Mouse (Mus musculus): Measurements from ENCODE around the gene Pycr1.
"Not testable (repeated sequence)": the region's sequence is repeated elsewhere in the genome, so short reads cannot be mapped to it uniquely, and the experiment has no call there.

Pycr1 gene

DNA sequence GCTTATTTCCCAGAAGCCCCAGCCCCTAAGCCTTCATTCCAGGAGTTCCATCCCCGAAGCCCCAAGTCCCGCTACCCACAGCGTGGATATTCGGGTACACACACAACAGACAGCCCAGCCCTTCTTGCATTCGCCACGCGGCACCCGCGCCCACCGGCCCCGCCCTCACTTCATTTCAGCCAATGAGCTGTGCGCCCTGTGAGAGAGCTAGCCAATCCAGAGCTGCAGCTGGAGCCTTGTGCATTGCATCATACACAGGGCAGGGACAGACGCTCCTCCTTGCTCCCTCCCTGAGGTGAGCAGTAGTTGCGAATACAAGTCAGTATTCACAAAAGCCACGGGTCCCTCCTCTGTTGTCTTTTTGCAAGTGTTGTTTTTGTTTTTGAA lies at the start of gene Pycr1:
Gene Pycr1, minus strand, starts transcription at position 169 of the 387 bp plus-strand sequence.
- peak; percentile 95 for DNase-seq (ENCODE audit: low read depth)

DNA sequence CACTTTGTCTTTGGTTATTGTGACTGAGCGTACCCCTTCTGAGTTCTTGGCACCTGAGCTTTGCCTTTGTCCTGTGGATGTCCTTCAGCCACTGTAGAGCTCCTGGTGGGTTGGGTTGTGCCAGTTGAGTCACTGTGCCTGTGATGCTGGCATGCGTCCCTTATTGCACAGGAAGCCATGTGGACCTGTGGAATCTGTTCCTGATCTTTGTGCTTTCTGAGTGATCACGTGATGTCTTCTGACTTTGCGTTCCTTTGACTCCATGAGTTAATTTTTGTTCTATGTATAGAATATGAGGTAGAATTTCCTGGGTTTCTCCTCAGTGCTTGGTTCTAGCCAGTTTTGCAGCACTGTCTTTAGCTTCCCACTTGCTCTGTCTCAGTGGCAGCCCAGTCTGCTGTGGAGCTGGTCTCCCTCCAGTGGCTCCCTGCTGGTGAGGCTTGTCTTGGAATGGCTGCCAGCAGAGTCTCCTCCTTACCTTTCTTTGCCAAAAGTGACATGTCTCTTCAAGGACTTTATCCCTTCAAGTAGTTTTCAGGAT lies 49.0 kb upstream of the Pycr1 start:
- no peak for DNase-seq (ENCODE audit: low read depth)

DNA sequence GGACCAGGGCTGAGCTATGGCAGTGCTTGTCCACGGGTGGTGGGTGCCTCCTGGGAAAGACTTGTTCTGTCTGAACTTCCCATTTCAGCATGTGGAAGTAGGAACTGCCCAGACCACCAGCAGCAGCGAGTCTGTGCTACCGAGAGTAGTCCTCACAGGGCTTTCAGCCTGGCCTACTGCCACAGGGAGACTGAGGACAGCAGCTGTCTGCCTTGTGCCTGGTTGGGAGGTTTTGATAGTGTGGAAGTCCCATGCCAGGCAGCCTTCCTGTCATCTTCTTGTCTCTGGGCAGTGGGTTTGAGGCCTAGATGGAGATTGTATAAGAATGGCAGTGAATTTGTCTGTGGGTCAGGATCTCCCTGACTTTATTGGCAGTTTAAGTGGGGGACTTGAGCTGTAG lies 45.8 kb upstream of the Pycr1 start:
- DNase-seq (ENCODE audit: low read depth): no peak

DNA sequence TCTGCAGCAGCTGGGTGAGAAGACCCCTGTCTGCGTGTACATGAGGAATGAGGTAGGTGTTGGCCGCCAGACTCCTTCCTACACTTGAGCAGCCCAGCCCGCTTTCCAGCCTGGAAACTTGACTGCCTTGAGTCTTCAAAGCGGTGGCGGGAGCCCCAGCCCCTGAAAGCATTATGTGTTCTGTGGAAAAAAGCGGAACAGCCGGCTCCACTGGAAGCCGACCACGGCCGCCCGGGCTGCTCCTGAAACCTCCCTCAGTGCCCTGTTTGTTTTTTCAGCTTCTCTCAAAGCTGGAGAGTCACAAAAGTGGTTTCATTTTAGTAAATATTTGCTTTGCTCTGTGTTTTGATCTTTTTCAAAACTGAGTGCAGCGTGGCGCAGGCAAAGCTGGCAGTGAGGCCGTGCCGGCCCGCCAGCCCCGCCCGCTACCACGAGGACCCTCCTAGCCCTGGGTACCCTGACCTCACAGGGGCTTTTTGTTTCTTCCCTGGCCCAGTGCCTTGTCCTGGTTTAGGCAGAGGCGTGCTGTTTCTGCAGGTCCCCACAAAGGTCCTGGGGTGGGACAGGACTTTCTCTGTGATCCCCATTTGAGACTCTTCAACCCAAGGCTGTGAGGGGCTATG lies 43.2 kb upstream of the Pycr1 start:
- no peak for DNase-seq (ENCODE audit: low read depth)

DNA sequence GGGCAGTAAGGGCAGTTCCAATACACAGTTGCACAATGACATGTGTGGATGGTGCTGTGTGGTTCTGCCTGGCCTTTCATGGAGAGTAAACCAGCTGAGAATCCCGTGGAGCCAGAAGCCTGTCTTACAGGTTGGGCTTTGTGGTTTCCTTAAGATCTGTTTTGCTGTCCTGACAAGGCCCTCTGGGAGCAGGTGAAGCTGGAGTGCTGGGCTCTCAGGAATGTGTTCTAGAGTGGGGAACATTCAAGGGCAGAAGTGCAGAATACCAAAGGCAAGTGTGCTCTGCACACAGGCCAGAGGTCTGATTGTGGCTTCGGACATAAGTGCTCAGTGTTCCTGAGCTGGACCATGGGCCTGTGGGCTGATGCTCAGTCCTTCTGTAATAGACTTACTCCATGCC lies 41.1 kb upstream of the Pycr1 start:
- DNase-seq (ENCODE audit: low read depth): no peak

DNA sequence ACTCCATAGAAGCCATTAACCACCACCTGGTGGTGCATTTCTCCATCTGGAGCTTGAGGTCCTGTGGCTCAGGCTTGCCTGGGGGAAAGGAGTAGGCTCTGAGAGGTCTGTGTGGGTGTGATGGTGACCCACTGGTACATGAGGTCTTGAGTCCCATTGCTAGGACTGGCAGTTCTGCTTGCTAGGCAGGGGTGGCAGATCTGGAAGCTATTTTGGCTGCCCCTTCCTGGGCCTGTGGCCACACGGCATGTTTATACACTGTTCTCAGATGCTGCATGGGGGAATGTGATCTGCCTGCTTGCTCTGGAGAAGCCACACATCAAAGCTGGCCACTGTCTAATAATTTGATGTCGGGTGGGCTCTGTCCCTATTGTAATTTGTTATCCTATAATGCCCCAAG lies 40.5 kb upstream of the Pycr1 start:
- no peak for DNase-seq (ENCODE audit: low read depth)

DNA sequence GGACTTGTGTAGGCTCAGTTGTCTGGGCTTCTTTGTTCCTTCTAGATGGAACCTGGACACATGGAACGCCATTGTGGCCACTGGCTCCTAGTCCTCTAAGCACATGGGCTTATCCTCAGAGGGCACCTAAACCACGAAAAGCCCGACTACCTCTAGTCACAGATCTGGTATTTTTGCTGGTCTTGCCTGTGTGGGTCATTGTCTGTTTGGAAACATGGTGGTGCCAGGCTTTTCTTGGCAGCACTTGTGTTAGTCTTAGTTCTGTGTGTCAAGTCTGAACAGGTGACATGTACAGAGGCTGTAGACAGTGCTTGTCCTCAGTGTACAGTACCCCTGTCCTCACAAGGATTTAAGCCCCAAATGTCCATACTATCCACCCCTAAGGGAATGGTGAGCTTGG lies 40.0 kb upstream of the Pycr1 start:
- DNase-seq (ENCODE audit: low read depth): no peak

DNA sequence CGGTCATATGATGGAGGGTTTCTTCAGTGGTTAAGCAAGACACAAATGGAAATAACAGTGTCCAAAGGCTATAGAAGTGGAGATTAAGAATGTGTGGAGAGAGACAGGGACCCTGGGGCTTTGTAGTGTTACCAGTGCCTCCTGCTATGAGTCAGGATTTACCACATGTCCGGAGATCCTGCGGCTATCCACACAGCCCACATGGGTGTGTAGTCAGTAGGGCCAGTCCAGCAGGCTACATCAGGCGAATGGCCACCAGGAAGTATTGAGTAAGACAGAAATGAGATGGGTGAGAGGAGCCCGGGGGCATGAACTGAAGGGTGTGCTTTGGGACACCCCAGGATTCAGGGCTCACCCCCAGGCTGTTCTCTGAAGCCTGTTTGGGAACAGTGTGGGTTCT lies 39.1 kb upstream of the Pycr1 start:
- DNase-seq (ENCODE audit: low read depth): peak; percentile 86

DNA sequence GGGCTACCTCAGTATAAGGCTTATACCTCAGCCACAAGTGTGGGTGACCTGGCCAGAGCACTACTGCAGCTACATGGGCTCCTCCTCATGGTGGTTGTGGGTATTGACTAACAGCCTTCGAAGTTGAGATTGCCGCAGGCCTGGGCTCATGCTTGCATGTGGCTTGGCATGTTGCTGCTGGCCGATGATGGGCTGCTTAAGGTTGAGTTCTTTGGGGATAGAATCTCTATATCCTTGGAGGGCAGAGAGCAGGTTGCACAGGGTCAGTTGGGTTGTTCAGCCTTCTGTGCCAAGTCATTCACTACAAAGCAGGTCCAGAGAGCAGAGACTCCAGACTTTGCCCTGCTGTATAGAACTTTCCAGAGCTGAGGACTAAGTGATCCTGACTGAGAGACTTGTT lies 36.3 kb upstream of the Pycr1 start:
- peak; percentile 66 for DNase-seq (ENCODE audit: low read depth)

DNA sequence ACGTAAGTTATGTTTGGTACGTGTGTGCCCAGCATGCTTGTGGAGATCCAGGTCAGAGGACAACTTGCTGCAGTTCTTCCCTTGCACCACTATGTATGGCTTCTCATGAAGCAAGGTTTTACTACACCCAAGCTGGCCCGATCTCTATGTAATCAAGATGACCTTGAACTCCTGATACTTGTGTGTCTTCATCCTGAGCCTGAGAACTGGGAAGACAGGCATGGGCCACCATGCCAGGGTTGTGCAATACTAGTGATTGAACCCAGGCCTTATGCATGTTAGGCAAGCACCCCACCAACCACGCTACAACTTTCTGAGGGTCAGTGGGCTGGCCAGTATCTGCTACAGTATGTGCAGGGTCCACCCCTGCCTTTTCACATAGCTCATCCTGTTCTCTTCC lies 33.4 kb upstream of the Pycr1 start:
- peak; percentile 76 for DNase-seq (ENCODE audit: low read depth)

DNA sequence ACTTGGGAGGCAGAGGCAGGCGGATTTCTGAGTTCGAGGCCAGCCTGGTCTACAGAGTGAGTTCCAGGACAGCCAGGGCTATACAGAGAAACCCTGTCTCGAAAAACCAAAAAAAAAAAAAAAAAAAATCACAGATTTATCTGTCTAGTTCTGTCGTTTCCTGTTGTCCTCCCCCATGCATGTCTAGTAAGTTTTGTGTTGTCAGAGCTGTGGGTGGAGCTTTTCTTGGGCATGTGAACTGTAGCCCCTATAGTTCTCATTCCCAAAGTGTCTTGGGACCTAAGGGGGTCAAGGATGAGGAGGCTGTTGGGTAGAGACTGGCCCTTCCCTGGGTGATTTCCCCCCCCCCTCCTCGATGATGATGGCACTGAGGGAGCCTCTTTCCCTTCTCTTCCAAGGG lies 32.3 kb upstream of the Pycr1 start:
- DNase-seq (ENCODE audit: low read depth): not testable (repeated sequence)

DNA sequence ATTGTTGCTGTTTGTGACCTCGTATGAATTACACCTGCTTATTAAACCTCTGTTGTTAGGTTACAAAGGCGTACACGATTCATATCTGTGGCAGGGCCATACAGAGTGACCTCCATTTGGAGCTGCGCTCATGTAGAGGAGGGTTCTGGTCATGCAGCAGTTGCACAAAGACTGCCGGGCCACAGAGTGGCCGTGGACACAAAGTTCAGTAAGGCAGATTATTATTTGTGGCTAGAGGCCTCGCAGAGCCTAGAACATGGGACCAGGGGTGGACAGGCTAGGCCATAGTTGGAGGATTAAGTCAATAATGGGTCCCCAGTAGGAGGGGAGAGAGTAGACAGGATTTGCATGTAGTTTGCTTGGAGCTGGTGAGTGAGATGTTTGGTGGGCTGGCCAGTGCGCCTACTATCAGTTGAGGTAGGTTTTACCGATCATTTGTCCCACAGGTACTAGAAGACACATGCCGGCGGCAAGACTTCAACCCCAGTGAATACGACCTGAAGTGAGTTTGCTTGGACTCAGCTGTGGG lies 30.1 kb upstream of the Pycr1 start:
- no peak for DNase-seq (ENCODE audit: low read depth)

DNA sequence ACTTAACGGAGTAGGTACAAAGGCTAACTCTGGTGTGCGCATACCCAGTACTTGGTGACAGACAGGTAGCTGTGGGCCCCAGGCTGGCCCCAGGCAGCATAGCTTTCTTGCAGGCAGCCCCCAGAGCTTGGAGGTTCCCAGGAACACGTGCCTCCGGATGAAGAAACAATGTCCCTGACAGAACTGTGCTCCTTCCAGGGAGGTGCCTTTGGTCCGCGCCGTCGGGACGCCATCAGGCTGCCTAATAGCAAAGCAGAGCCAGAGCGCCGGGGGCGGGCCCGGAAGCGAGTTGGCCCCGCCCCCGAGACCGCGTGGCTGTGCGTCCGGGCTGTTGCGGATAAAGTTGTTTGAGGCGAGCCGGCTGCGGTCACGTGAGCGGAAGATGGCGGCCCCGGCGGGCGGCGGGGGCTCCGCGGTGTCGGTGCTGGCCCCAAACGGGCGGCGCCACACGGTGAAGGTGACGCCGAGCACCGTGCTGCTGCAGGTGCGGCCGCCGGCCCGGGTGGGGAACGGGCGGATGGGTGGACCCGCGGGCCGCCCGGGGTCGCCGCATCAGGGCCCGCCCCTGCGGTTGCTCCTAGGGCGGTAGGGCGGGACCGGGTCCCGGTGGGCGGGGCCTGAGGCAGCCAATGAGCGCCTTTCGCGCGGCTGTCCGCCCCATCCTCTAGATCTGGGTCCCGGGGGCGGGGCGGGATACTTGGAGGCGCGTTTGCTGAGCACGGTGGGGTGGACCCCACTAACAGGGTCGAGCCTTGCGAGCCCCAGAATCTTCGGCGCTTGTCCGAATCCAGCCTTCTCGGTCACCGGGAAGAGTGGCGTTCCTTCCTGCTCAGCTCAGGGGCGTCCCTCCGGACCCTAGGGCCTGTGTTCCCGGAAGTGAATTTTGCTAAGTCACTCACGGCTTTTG lies 29.4 kb upstream of the Pycr1 start, which contains the start of gene Aspscr1:
Gene Aspscr1, plus strand, starts transcription at position 287 of the 907 bp plus-strand sequence.
- peak; percentile 96 for DNase-seq (ENCODE audit: low read depth)

DNA sequence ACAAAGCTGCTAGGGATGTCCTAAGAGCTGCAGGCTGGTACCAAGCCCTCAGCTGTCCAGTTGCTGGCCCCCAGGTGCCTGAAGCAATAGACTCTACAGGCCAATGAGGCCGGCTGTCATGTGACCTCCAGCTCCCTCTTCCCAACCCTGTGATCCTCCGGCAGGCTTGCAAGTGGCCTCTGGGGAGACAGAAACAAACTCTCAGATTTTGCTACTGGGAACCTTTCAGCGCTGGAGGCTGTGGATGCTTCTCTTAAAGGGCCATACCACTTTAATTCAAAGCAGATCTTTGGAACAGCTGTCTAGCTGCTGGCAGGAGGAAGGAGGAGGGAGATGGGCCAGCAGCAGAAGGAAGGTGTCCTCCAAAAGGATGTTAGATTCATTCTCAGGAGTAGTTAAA lies 23.0 kb upstream of the Pycr1 start:
- no peak for DNase-seq (ENCODE audit: low read depth)

DNA sequence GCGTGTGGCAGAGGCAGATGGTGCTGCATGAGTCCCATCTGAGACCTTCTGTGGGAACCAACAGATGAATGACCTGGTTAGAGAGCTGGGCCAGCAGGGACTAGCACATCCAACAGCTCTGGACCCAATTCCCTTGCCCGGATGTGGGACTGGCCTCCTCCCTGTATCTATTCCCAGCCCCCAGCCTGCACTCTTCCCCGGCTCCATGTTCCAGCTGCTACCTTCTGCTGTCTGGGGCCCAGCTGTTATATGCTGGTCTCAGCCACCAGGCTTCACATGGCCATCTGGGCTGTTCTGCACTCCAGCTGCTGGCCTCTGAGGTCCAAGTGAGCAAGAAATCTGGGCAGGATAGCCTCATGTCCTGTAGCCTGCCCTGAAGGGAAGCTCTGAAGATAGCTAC lies 21.8 kb upstream of the Pycr1 start:
- no peak for DNase-seq (ENCODE audit: low read depth)

DNA sequence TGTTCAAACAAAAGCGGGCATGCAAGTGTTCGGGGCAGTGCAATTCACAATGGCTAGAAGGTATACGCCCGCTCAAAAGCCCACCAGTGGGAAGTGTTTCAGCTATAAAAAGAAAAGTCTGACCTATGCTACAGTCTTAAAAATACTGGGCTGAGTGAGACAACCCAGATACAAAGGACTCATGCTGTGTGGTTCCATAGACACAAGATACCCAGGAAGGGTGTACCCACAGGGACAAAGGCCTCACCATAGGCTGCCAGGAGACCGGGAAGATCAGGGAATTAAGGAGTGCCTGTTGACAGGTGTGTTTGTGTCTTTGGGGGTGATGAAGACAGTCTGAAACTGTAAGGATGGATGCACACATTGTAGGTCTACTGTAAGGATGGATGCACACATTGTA lies 20.1 kb upstream of the Pycr1 start:
- DNase-seq (ENCODE audit: low read depth): no peak

DNA sequence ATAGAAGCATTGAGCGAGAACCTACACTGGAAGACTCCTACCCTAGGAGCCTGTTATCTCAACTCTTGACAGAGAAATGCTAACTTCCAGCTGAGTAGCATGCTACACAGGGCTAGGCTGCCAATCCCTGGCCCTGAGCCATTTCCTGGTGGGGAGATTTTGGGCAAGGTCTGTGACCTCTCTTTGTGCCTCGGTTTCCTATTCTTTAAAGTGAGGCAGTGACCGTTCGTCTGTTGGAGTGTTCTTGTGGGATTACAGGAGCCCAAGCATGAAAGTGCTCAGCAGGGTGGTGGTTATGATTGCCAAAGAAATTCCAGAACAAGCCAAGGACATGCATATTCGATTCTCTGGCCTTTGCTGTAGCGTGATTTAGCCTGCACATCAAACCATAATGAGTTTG lies 19.2 kb upstream of the Pycr1 start:
- no peak for DNase-seq (ENCODE audit: low read depth)

DNA sequence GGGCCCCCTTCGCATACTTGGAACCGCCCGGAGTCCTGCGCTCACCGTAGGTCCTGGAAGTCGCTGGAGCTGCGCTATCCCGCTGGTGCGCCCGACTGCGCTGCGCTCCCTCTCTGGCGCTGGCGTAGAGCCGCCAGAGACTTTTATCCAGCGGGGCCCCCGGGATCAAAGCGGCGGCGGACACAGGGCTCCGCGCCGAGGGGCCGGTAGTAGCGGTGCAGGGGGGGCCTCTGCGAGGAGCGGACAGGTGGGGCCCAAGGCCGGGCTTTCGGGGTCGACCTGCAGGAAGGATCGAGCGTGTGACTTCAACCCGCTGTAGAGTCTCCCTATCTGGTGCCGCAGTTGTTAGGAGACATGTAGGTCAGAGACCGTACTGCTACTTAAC lies 17.5 kb upstream of the Pycr1 start, which contains the start of gene Notum:
Gene Notum, minus strand, starts transcription at position 100 of the 385 bp plus-strand sequence.
- no peak for DNase-seq (ENCODE audit: low read depth)

DNA sequence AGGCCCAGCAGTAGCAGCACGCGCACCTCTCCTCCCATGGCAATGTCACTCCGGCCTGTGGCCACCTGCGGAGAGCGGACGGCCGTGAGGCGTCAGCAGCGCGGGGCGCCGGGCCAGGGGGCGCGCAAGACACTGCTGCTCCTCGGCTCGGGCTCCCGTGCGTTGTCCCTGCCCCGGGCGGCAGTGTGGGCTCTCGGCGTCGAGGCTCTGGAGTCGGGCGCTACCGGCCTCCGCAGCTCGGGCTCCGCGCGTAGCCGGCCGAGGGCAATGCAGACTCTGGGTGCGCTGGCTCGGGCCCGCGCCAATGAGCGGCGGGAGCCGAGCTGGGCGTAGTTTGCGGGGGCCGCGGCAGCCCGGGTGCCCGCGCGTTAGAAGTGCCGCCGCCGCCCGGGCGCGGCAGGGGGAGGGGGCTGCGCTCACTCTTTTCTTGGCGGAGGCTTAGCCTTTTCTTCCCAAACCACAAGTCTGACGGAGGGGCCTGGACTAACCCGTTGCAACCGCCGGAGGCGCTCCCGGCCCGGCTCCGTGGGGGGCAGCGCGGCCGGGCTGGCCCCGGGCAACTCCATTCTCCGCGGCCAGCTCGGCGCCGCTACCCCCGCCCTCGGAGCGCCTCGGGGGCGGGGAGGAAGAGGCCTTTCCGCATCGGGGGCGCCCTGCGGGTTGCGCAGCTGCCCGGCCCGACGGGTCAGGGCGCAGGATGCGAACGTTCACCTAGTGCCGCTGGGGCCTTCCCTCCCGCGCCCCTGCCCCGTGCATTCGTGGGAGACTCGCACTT lies 16.9 kb upstream of the Pycr1 start:
- DNase-seq (ENCODE audit: low read depth): no peak

DNA sequence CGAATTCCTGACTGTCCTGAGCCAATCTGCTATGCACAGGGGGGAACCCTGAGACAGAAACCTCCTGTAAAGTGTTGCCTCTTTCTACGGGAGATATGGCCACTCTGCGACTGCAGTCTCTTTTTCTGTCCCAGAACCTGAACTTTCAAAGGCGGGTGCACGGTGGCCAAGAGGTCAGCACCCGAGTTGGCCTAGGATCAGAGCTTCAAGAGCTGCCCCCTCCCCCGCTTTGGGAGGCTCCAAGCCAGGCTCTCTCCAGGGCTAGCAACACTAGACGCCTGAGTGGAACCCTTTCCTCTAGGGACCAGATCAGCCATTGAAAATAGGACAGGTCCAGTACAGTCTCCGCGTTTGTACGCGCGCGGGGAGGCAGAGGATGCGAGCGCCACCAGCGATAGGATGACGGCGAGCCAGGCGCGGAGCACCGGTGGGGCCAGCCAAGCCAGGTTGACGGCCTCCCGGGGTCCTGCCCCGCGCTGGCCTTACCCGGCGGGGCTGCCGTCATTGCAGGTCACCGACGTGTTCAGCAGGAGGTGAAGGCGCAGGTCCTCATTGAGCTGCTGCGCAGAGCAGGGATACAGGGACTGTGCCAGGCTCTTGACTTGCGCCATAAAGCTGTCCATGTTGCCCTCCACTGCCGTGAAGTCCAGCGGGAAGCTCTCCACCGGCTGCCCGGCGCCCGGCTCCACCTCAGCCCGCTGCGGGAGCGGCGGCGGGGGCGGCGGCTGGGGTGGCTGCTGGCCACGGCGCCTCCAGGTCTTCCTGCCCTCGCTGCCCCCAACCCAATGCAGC lies 16.1 kb upstream of the Pycr1 start:
- no peak for DNase-seq (ENCODE audit: low read depth)

DNA sequence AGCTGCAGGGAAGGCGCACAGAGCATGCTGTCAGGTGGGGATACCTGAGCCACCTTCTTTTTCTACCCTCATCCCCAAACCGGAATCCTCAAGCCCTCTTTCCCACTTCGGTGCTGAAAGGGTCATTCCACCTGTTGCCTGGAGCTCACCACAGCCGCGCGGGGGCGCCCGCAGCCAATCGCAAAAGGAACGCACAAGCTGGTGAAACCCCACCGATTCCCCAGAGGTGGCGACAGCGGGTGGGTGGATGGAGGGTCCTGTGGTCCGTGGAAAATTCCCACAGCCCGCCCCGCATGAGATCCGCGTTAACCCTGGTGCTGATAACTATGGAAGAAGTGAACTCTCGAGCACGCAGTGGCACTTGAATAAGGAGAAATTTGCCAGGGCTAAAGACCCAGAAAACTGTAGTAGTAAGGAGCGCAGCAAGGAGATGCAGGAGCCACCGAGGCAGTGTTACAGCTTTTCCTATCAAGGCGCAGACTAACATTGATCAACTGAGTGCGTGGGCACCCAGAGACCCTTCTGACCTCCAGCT lies 15.4 kb upstream of the Pycr1 start:
- peak; percentile 67 for DNase-seq (ENCODE audit: low read depth)
